19 mouse cellular contexts compared by ENCODE assay signal in the genomic region with DNA sequence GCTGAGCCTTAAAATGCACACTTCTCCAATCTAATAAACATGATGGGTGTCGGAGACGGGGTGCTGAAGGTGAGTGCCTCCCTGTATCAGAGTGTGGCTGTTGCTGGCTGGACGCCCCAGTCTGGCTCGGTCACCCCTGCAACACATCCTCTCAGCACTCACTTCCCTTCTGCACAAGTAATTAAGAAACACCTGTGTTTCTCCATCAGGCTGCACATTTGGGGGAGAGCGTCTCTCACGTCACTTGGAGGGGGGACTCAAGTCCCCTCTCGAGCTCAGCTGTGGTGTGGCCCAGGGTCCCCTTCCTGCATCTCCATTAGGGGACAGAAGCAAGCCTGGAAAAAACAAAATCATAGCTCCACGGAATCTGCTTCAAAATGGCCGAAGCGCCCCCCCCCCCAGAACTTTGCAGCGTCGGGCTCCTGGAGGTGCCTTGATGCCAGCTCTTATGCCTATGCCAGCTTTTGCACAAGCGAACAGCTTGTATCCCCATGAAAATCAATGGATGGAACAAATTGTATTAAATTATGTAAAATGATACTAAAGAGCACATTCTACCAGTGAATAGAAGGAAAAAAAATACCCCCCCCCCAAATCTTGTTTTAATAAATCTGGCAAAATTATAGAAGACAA.
DNase-seq lines count a peak whose midpoint lies in the region; ATAC-seq and TF ChIP-seq lines count a peak whose summit lies in the region.
"Had no signal": no experiment of that assay in that cellular context is flagged by ENCODE, and none has a peak within 500 bp of the region (broad histone marks: within the 10 kb centered on the region; RNA-seq: fewer than 3 reads in every experiment).

No protein-coding gene starts in this region.

- peak overlapping the region; percentile 76; the same call in 1 of the 2 replicates for H3K27ac ChIP-seq in layer of hippocampus, adult 2 months
- H3K27ac ChIP-seq in forebrain, postnatal 0 days (ENCODE audit: low read depth, low read length), result no peak overlapping the region
- H3K27ac ChIP-seq: embryonic facial prominence, embryonic 13.5 days; liver, embryonic 14.5 days; lung, embryonic 15.5 days; macrophage had no signal

- no peak overlapping the region for H3K9ac ChIP-seq in forebrain, postnatal 0 days
- H3K9ac ChIP-seq: embryonic facial prominence, embryonic 13.5 days; liver, embryonic 14.5 days; lung, embryonic 15.5 days had no signal

- H3K4me3 ChIP-seq in layer of hippocampus, adult 2 months, result no peak overlapping the region; the same call in 1 of the 2 replicates
- no peak overlapping the region for H3K4me3 ChIP-seq in forebrain, postnatal 0 days (ENCODE audit: low read depth, low read length)
- H3K4me3 ChIP-seq: embryonic facial prominence, embryonic 13.5 days; lung, embryonic 15.5 days; midbrain, embryonic 10.5 days; myocyte had no signal

- no peaks in the 10 kb centered on the region for H3K9me3 ChIP-seq in forebrain, postnatal 0 days (ENCODE audit: low read length)
- H3K9me3 ChIP-seq: embryonic facial prominence, embryonic 13.5 days; lung, embryonic 15.5 days; midbrain, embryonic 10.5 days had no signal

- H3K4me1 ChIP-seq in forebrain, postnatal 0 days (ENCODE audit: insufficient read depth), result peaks cover 7% of the 10 kb centered on the region; the same call in 1 of the 2 replicates
- H3K4me1 ChIP-seq: embryonic facial prominence, embryonic 13.5 days had no signal

- no peaks in the 10 kb centered on the region for H3K27me3 ChIP-seq in forebrain, postnatal 0 days (ENCODE audit: insufficient read depth, low read length)
- H3K27me3 ChIP-seq: lung, embryonic 15.5 days had no signal

- H3K4me2 ChIP-seq in forebrain, postnatal 0 days (ENCODE audit: low read depth), result peak overlapping the region; percentile 13; the same call in 1 of the 2 replicates
- H3K4me2 ChIP-seq: embryonic facial prominence, embryonic 13.5 days; lung, embryonic 15.5 days had no signal

- ATAC-seq in forebrain, postnatal 0 days, result no peak

- no peak for TF ChIP-seq CTCF in layer of hippocampus, adult 2 months (conservative IDR thresholded peaks at IDR 0.05)
- TF ChIP-seq CTCF in forebrain, postnatal 0 days (IDR thresholded peaks at IDR 0.05; ENCODE audit: low read depth), result no peak

- H3K36me3 ChIP-seq in forebrain, postnatal 0 days (ENCODE audit: insufficient read depth), result no peaks in the 10 kb centered on the region
- H3K36me3 ChIP-seq: embryonic facial prominence, embryonic 13.5 days; lung, embryonic 15.5 days; midbrain, embryonic 10.5 days had no signal

- WGBS in forebrain, postnatal 0 days, result 59% methylated on average over 13 of the region's 13 CpGs

- peak; percentile 72 to 75 for DNase-seq in cerebellum, postnatal 10 days
- no peak for DNase-seq in cerebellum, adult 11-12 months
- DNase-seq in layer of hippocampus, adult 2 months (ENCODE audit: low spot score in 2 of 2), result peak in 1 of 2 experiments; percentile 46
- no peak for DNase-seq in layer of hippocampus, adult 9-11 months
- DNase-seq in cerebellum, postnatal 14 days, result peak; percentile 51 to 54
- DNase-seq in forebrain, postnatal 0 days, result no peak
- no peak for DNase-seq in ovary, postnatal 36 days (ENCODE audit: low spot score)
- DNase-seq: adrenal gland, postnatal 25 days; B cell, adult 2 months; gastrocnemius, postnatal 25 days; kidney, adult 11 months; right cerebral cortex, postnatal 25 days; thymus, adult 2 months had no signal

Comparison
In these comparisons a context has a peak if more than half of its experiments do, and no peak if none do; other contexts are left out.
1. DNase-seq: peak in cerebellum, postnatal 10 days (2 of 2) and cerebellum, postnatal 14 days (2 of 2); none in cerebellum, adult 11-12 months (single experiment), layer of hippocampus, adult 9-11 months (single experiment), forebrain, postnatal 0 days (single experiment) and ovary, postnatal 36 days (single experiment).